Mouse (Mus musculus): ENCODE measurements around the gene Elob. TPM values are rescaled to one million over a fixed set of nuclear protein-coding genes. Genes with fewer than 3 reads are reported as not detected.

Elob gene
- 389 TPM for polyA plus RNA-seq (2017; shearing (Covaris generic))

GRCm38 (mm10) chr17:23829064-23829619 is at the start of gene Elob:
TSS of gene Elob (minus strand) at chr17:23829136.

DNA sequence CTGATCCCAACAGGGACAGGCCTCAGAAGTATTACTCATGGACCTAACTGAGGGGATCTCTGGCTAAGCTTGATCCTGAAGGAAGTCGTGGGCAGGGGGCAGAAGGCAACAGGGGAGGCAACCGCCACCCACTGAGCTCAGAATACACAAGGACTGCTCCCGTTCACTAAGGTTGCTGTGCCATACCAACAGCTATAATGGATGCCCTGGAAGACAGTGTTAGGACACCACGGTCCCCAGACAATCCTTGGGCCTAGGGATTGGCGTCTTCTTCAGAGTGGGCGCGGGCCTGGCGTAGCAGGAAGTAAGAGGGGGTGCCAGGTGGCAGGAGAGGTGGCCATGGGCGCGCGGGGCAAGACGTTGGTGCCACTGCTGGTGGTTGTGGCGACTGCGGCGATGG is 38.8 kb upstream of the Elob start, which contains the start of gene Prss21:
TSS of gene Prss21 (plus strand) at position 301 of the 400 bp plus-strand sequence.

DNA sequence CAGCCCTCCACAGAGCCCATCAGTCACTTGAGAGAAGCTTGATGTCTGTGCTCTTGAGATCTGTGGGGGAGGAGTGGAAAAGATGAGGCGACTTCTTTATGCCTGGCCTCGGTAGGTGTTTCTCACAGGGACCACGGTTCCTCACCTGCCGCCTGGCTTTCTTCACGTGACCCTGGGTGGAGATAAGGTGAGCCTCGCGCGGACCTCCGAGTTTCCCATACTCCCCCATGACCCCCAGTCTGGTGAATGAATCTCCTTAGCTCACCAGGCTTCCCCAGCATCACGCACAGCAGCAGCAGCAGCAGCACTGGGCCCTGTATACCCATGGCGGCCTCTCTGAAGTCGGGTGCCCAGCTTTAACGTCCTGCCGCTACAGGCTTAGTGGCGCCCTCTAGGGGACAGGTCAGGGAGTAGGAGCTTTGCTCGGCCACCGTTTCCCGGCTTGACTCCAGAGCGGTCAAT is 14.9 kb upstream of the Elob start, which contains the start of the genes Prss32 and Prss41:
TSS of gene Prss32 (plus strand) at position 44 of the 462 bp plus-strand sequence.
TSS of gene Prss41 (minus strand) at position 361 of the 462 bp plus-strand sequence.

DNA sequence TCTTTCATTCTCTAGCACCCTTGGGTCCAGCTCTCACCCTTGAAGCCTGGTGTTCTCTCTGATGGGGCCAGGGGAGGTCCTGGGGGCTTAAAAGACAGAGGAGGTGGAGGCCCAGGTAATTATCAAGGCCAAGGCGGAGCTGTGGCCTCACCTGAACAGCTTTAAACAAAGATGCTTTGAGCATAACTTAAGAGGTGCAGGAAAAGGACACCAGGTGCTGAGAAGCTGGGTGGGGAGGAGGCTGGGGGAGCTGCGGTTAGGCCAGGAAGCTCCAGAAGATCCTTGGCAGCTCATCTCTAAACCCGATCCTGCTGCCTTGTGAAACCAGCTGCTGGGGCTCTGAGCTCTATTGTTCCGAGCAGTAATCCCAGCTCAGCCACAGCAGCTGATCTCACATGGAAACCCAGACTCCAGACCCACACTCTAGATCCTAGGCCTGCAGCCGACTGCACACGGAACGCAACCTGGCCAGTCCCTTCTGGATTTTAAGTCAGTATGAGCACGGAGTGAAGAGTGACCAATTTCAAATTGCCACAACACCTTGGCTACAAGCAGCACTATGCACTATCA is 7.2 kb upstream of the Elob start, which contains the start of gene Prss33:
TSS of gene Prss33 (minus strand) at position 51 of the 570 bp plus-strand sequence.

GRCm38 (mm10) chr17:23790269-23791078 is 38.5 kb downstream of the Elob start, which contains the start of gene Srrm2:
TSS of gene Srrm2 (plus strand) at chr17:23790532.

GRCm38 (mm10) chr17:23785561-23786471 is 43.1 kb downstream of the Elob start, which contains the start of gene Flywch2:
TSS of gene Flywch2 (minus strand) at chr17:23786081.

Other genes starting within 250 kb of the Elob start
- not detected for gene Zfp13, start 229.6 kb downstream of the Elob start, polyA plus RNA-seq (2017; shearing (Covaris generic))
- 4.8 TPM for gene Zscan10, start 228.3 kb downstream of the Elob start, polyA plus RNA-seq (2017; shearing (Covaris generic))
- 0.25 TPM for gene Mmp25, start 183.9 kb downstream of the Elob start, polyA plus RNA-seq (2017; shearing (Covaris generic))
- 0.19 TPM for gene Bicdl2, start 168.6 kb downstream of the Elob start, polyA plus RNA-seq (2017; shearing (Covaris generic))
- gene Hcfc1r1, start 155.5 kb downstream of the Elob start, polyA plus RNA-seq (2017; shearing (Covaris generic)) = 46.6 TPM
- 21.0 TPM for gene Thoc6, start 155.3 kb downstream of the Elob start, polyA plus RNA-seq (2017; shearing (Covaris generic))
- gene Tnfrsf12a, start 151.7 kb downstream of the Elob start, polyA plus RNA-seq (2017; shearing (Covaris generic)) = 20.5 TPM
- gene Cldn6, start 149.9 kb downstream of the Elob start, polyA plus RNA-seq (2017; shearing (Covaris generic)) = not detected
- not detected for gene Cldn9, start 145.1 kb downstream of the Elob start, polyA plus RNA-seq (2017; shearing (Covaris generic))
- gene 1520401A03Rik, start 106.4 kb downstream of the Elob start, polyA plus RNA-seq (2017; shearing (Covaris generic)) = not detected
- gene Pkmyt1, start 102.8 kb downstream of the Elob start, polyA plus RNA-seq (2017; shearing (Covaris generic)) = 51.3 TPM
- 3.1 TPM for gene Paqr4, start 88.3 kb downstream of the Elob start, polyA plus RNA-seq (2017; shearing (Covaris generic))
- gene Kremen2, start 83.3 kb downstream of the Elob start, polyA plus RNA-seq (2017; shearing (Covaris generic)) = 2.4 TPM
- gene Flywch1, start 57.5 kb downstream of the Elob start, polyA plus RNA-seq (2017; shearing (Covaris generic)) = 25.6 TPM
- 1.7 TPM for gene Flywch2, start 43.1 kb downstream of the Elob start, polyA plus RNA-seq (2017; shearing (Covaris generic))
- gene Srrm2, start 38.6 kb downstream of the Elob start, polyA plus RNA-seq (2017; shearing (Covaris generic)) = 1,161 TPM
- not detected for gene Prss33, start 6.9 kb upstream of the Elob start, polyA plus RNA-seq (2017; shearing (Covaris generic))
- not detected for gene Prss32, start 14.7 kb upstream of the Elob start, polyA plus RNA-seq (2017; shearing (Covaris generic))
- gene Prss41, start 15.0 kb upstream of the Elob start, polyA plus RNA-seq (2017; shearing (Covaris generic)) = 3.6 TPM
- gene Prss21, start 38.9 kb upstream of the Elob start, polyA plus RNA-seq (2017; shearing (Covaris generic)) = not detected
- gene Dcpp1, start 51.7 kb upstream of the Elob start, polyA plus RNA-seq (2017; shearing (Covaris generic)) = not detected
- gene Dcpp2, start 51.7 kb upstream of the Elob start, polyA plus RNA-seq (2017; shearing (Covaris generic)) = not detected
- not detected for gene Dcpp3, start 88.3 kb upstream of the Elob start, polyA plus RNA-seq (2017; shearing (Covaris generic))
- not detected for gene Sbp, start 112.5 kb upstream of the Elob start, polyA plus RNA-seq (2017; shearing (Covaris generic))
- gene Sbpl, start 126.1 kb upstream of the Elob start, polyA plus RNA-seq (2017; shearing (Covaris generic)) = not detected
- gene Prss30, start 151.4 kb upstream of the Elob start, polyA plus RNA-seq (2017; shearing (Covaris generic)) = 1.9 TPM
- not detected for gene Prss22, start 169.0 kb upstream of the Elob start, polyA plus RNA-seq (2017; shearing (Covaris generic))
- gene Prss27, start 209.0 kb upstream of the Elob start, polyA plus RNA-seq (2017; shearing (Covaris generic)) = not detected
- 22.5 TPM for gene Kctd5, start 244.3 kb upstream of the Elob start, polyA plus RNA-seq (2017; shearing (Covaris generic))